Mouse (Mus musculus): ENCODE measurements around the gene Cfap46.

DNA sequence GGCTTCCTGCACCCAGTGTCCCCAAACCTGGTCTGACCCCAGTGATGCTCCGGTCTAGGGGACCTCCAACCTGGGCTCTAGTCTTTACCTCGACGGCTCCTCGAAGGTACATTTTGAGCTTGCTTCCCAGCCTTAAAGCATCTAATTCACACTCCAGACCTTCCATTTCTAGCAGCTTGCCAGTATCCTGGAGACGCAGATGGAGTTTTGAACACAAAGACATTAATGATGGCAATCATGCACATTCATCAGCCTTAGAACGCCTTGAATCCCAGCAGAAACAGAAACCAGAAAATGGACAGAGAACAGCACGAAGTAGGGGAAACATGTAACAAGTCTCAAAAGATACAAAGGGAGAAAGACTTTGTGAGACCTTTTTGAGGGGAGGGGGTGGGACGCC lies 16.7 kb downstream of the Cfap46 start:
- TF ChIP-seq CTCF (IDR thresholded peaks at IDR 0.05; ENCODE audit: insufficient read depth, low read depth, low read length) (no peak), POLR2A (IDR thresholded peaks at IDR 0.05; ENCODE audit: insufficient read depth, low read depth, low read length) (no peak)

Measured in olfactory bulb, adult 2 months (tissue).